Mouse (Mus musculus): ENCODE data around the gene Slc35c2. TPM values are rescaled to one million over a fixed set of nuclear protein-coding genes. Genes with fewer than 3 reads are reported as not detected.

The Slc35c2 gene
- polyA plus RNA-seq, 1 experiment = 53.6 TPM

DNA sequence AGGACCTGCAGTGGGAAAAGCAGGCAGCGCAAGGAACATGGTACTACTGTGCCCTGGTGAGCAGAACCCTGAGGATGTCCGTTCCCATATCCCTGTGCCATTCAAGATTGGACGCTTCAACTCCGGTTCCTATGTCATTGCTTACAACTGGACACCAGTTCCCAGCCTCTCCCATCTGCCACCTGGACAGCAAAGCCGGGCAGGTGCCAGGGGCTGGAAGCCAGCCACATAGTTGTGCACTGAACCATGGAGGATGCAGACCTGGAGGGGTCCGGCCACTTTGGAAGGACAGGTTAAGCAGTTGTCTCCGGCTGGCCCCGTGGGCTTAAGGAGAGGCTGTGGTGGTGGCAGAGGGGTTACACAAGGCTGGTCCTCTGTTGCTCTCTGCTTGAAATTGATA is 35.3 kb downstream of the Slc35c2 start:
- H3K4me3 ChIP-seq (ENCODE audit: insufficient read depth, low read length) = no peak overlapping the region
- TF ChIP-seq POLR2A (IDR thresholded peaks at IDR 0.05; ENCODE audit: extremely low read depth, insufficient read depth, low read length) (no peak), CTCF (IDR thresholded peaks at IDR 0.05; ENCODE audit: extremely low read depth, insufficient read depth, low read length) (no peak)
- H3K27ac ChIP-seq (ENCODE audit: insufficient read depth, low read length) = no peak overlapping the region
- no peaks in the 10 kb centered on the region for H3K4me1 ChIP-seq (ENCODE audit: control insufficient read depth, insufficient read depth, low read length)

DNA sequence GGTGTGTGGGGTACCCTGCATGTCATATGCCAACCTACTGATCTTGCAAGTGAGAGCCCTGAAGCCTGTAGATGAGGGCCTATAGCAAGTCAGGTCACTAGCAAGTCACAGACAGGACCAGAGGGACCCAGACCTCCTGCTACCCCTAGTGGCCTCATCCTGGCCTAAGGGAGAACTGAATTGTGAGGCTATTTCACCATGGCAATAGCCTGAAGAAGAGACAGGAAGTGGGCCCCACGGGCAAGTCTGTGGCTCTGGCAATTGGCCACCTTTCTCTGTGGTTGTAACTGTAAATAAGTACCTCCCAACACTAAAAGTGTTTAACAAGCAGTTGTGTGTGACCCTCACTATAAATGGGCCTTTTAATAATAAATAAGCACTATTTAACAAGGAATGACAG is 36.8 kb downstream of the Slc35c2 start:
- TF ChIP-seq CTCF (IDR thresholded peaks at IDR 0.05; ENCODE audit: extremely low read depth, insufficient read depth, low read length) = no peak
- TF ChIP-seq POLR2A (IDR thresholded peaks at IDR 0.05; ENCODE audit: extremely low read depth, insufficient read depth, low read length) = no peak
- Histone ChIP-seq H3K4me3 (ENCODE audit: insufficient read depth, low read length) (no peak overlapping the region), H3K27ac (ENCODE audit: insufficient read depth, low read length) (no peak overlapping the region), H3K4me1 (ENCODE audit: control insufficient read depth, insufficient read depth, low read length) (no peaks in the 10 kb centered on the region)

DNA sequence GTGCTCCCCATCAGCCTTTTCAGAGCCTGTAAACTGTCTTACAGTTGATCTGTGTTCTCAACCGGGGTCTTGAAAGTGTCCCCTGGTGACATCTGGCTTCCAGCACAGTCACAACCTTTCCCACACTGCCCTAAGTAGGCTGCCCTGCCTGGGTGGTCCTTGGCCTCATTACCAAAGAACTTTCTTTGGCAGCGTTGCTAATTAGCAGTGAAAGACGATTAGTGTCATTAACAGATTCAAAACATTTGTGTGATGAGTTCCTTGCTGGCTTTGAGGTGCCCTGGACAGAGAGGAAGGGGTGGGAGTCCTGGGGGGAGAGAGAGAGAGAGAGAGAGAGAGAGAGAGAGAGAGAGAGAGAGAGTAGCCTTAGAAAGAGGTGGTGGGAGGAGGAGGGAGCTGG is 38.7 kb downstream of the Slc35c2 start:
- H3K4me1 ChIP-seq (ENCODE audit: control insufficient read depth, insufficient read depth, low read length) = no peaks in the 10 kb centered on the region
- no peak overlapping the region for H3K4me3 ChIP-seq (ENCODE audit: insufficient read depth, low read length)
- TF ChIP-seq CTCF (IDR thresholded peaks at IDR 0.05; ENCODE audit: extremely low read depth, insufficient read depth, low read length) = no peak
- TF ChIP-seq POLR2A (IDR thresholded peaks at IDR 0.05; ENCODE audit: extremely low read depth, insufficient read depth, low read length) = no peak
- H3K27ac ChIP-seq (ENCODE audit: insufficient read depth, low read length) = no peak overlapping the region

DNA sequence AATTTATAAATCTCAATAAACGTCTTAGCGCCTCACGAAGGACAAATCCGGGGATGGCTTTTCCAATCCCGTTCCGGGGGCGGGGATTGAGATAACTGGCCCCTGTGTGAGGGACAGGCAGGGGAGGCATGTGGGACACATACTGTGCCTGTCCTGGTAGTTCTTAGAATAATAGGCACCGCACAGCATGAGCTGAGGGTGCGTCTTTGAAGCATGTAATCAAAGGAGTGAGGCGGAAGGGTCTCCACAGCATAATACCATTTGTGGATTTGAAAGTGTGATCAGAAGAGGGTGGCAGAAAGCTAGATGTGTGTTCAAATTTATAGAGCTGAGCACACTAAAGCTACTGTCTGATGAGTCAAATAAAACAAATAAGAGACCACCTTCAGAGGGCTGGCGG is 41.3 kb downstream of the Slc35c2 start:
- H3K27ac ChIP-seq (ENCODE audit: insufficient read depth, low read length) = no peak overlapping the region
- TF ChIP-seq CTCF (IDR thresholded peaks at IDR 0.05; ENCODE audit: extremely low read depth, insufficient read depth, low read length) = no peak
- H3K4me1 ChIP-seq (ENCODE audit: control insufficient read depth, insufficient read depth, low read length) = no peaks in the 10 kb centered on the region
- H3K4me3 ChIP-seq (ENCODE audit: insufficient read depth, low read length) = no peak overlapping the region

DNA sequence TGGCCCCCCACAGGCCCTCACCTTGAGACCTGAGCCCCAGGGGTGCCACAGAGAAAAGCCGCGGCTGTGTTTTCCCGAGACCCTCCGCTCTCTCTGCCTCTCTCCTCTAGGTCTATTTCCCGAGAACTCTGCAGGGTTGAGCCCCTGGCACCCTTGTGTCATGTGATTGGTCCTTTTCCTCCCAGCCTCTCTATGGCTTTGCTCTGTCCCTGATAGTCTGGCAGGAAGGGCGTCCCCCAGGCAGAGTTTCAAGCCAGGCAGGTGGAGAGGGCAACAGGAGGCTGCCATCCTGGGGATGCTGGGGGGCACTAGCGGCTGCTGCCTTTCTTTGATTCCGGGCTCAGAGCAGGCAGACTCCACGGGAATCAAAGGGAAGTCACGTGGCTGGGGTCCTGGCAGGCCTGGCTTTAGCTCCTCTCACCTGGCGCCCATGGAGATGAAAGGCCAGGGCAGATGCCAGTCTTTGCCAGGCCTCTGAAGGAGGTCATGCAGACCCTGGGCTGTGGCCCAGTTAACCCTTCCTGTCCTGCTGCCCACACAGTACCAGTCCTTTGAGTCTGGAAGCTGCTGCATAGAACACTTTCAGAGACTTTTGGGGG is 44.4 kb downstream of the Slc35c2 start:
- no peak overlapping the region for H3K27ac ChIP-seq (ENCODE audit: insufficient read depth, low read length)

DNA sequence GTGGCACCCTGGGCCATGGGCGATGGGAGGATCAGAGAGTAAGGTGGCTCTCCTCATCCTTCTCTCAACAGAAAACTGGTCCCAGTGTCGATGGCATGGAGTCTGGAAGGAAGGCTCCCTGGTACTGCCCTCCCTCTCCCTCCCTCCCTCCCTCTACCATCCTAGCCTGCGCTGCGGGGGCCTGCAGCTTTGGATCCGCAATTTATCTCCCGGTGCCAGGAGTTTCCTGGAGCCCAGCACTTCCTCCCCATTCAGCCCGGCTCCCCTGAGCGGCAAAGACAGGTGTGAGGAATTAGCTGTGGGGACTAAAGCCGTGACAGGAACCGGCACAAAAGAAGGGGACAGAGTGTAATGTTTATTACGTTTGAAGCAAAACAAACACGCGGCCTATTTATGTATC is 45.1 kb downstream of the Slc35c2 start:
- Histone ChIP-seq H3K4me1 (ENCODE audit: control insufficient read depth, insufficient read depth, low read length) (peaks cover 2% of the 10 kb centered on the region; the same call in 1 of the 2 replicates), H3K4me3 (ENCODE audit: insufficient read depth, low read length) (no peak overlapping the region)
- TF ChIP-seq CTCF (IDR thresholded peaks at IDR 0.05; ENCODE audit: extremely low read depth, insufficient read depth, low read length) = no peak
- no peak for TF ChIP-seq POLR2A (IDR thresholded peaks at IDR 0.05; ENCODE audit: extremely low read depth, insufficient read depth, low read length)

More for the DNA sequence above, 44.4 kb downstream of the Slc35c2 start:
- TF ChIP-seq CTCF (IDR thresholded peaks at IDR 0.05; ENCODE audit: extremely low read depth, insufficient read depth, low read length) = no peak
- TF ChIP-seq POLR2A (IDR thresholded peaks at IDR 0.05; ENCODE audit: extremely low read depth, insufficient read depth, low read length) = no peak
- Histone ChIP-seq H3K4me1 (ENCODE audit: control insufficient read depth, insufficient read depth, low read length) (peaks cover 2% of the 10 kb centered on the region; the same call in 1 of the 2 replicates), H3K4me3 (ENCODE audit: insufficient read depth, low read length) (no peak overlapping the region)

DNA sequence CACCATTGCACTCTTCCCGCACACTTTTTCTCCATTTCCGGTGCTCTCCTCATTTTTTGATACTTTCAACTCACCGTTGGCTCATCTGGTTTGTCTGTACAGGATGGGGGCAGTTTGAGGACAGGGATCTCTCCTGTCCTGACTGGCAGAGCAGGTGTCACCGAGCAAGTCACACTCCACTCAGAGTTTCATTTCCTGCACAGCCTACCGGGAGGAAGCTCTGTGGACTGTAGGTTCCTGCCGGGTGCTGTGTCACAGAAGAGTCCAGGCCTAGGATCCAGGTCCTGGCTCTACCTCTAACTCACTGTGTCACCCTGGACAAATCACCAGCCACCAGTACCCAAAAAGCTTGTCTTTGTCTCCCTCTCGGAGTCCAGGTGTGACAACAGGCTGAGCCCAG is 45.9 kb downstream of the Slc35c2 start:
- TF ChIP-seq POLR2A (IDR thresholded peaks at IDR 0.05; ENCODE audit: extremely low read depth, insufficient read depth, low read length) = no peak
- TF ChIP-seq CTCF (IDR thresholded peaks at IDR 0.05; ENCODE audit: extremely low read depth, insufficient read depth, low read length) = no peak
- H3K27ac ChIP-seq (ENCODE audit: insufficient read depth, low read length) = no peak overlapping the region
- peaks cover 2% of the 10 kb centered on the region; the same call in 1 of the 2 replicates for H3K4me1 ChIP-seq (ENCODE audit: control insufficient read depth, insufficient read depth, low read length)
- no peak overlapping the region for H3K4me3 ChIP-seq (ENCODE audit: insufficient read depth, low read length)

More for the DNA sequence above, 45.1 kb downstream of the Slc35c2 start:
- H3K27ac ChIP-seq (ENCODE audit: insufficient read depth, low read length) = no peak overlapping the region

DNA sequence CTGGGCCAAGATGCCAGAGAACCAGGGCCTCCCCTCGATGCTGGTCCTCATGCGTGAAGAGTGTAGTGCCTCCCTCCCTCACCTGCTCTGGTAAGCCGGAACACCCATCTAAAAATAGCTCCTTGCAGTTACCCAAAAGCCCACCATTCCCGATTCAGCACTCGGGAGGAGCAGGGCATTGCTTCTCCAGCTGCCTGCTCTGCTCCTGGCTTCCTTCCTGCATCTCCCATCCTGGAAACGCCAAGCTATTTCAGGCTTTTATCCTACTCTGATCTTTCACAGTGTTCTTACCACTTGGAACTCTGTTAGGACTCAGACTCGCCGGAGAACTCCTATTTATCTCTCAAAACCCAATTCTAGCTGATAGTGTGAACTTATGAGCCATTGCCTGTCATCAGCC is 47.3 kb downstream of the Slc35c2 start:
- H3K27ac ChIP-seq (ENCODE audit: insufficient read depth, low read length) = no peak overlapping the region
- peaks cover 2% of the 10 kb centered on the region; the same call in 1 of the 2 replicates for H3K4me1 ChIP-seq (ENCODE audit: control insufficient read depth, insufficient read depth, low read length)

DNA sequence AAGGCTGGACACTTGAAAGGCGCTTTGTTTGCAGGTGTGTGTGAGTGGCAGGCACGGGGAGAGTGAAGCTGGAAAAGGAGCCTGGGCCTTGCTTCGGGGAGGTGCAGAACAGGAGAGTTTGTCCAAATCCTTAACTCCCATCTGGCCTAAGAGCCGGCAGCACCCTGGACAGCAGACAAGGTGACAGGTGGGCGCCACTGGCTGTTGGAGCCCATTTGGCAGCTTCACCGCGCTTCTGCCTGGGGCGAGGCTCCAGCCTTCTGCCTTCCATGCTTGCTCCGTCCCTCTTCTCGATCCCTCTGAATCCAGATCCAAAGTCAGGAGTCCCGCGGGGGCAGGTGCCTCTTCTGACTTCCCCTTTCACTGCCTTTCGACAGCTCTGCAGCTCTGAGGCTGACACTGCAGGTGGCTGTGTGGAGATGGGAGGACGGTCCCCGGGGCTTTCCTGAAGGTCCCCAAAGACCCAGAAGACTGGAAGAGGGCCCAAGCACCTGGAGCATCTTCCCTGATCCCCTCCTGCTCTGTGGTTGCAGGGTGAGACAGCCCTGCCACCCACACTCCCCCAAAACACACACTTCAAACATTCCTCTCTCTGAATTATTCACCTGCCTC is 48.0 kb downstream of the Slc35c2 start:
- TF ChIP-seq CTCF (IDR thresholded peaks at IDR 0.05; ENCODE audit: extremely low read depth, insufficient read depth, low read length) (no peak), POLR2A (IDR thresholded peaks at IDR 0.05; ENCODE audit: extremely low read depth, insufficient read depth, low read length) (no peak)

More for the DNA sequence above, 47.3 kb downstream of the Slc35c2 start:
- no peak overlapping the region for H3K4me3 ChIP-seq (ENCODE audit: insufficient read depth, low read length)
- TF ChIP-seq CTCF (IDR thresholded peaks at IDR 0.05; ENCODE audit: extremely low read depth, insufficient read depth, low read length) = no peak
- TF ChIP-seq POLR2A (IDR thresholded peaks at IDR 0.05; ENCODE audit: extremely low read depth, insufficient read depth, low read length) = no peak

More for the DNA sequence above, 48.0 kb downstream of the Slc35c2 start:
- peaks cover 2% of the 10 kb centered on the region; the same call in 1 of the 2 replicates for H3K4me1 ChIP-seq (ENCODE audit: control insufficient read depth, insufficient read depth, low read length)
- no peak overlapping the region for H3K4me3 ChIP-seq (ENCODE audit: insufficient read depth, low read length)
- H3K27ac ChIP-seq (ENCODE audit: insufficient read depth, low read length) = no peak overlapping the region

Measured in cortical plate, adult 2 months (tissue).